In the genomic region with DNA sequence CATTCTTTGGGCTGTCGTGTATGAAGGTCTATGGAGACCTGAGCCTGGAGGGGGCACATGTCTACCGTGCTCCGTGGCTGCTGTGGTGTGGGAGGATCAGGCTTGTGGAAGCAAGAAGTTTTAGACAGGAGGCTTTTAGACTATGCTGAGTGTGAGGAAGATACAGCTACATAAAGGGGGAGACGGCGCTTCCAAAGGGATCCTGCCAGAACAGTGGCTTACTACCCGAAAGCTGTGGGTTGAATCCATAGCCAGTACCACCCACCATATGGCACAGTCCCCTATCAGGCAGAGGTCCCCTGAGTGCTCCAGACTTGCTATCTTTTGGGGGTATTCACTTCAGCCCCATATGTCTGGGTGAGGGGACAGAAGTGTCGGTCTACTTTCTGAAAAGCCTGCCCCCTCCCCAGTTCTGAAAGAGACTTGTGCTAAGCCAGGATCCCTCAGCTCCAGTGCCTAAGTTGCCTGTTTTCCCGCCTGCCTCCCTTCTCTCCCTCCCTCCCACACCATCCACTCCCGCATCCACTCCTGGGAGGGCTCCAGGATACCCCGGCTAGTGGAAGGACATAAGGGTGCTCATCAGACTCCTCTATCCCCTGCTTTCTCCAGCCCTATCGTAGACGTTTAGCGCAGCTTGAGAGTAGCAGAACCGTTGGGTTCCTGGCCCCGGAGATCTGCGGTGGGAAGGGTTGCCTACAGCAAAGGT, we compare ENCODE assay signal across 9 mouse cellular contexts. TPM values are rescaled to one million over a fixed set of nuclear protein-coding genes. Genes with fewer than 3 reads are reported as not detected.
DNase-seq lines count a peak whose midpoint lies in the region; ATAC-seq and TF ChIP-seq lines count a peak whose summit lies in the region.
"Had no signal": no experiment of that assay in that cellular context is flagged by ENCODE, and none has a peak within 500 bp of the region (broad histone marks: within the 10 kb centered on the region; RNA-seq: fewer than 3 reads in every experiment).

No protein-coding gene starts in this region.

- peaks cover 46% of the 10 kb centered on the region for H3K27me3 ChIP-seq in kidney, embryonic 16.5 days (ENCODE audit: insufficient read depth, low read length)
- H3K27me3 ChIP-seq in embryonic facial prominence, embryonic 12.5 days, result peaks cover 66% of the 10 kb centered on the region
- H3K27me3 ChIP-seq in hindbrain, postnatal 0 days (ENCODE audit: insufficient read depth, low read length), result no peaks in the 10 kb centered on the region
- peaks cover 4% of the 10 kb centered on the region; the same call in 1 of the 2 replicates for H3K27me3 ChIP-seq in midbrain, postnatal 0 days (ENCODE audit: insufficient read depth, low read length)

- H3K36me3 ChIP-seq in kidney, embryonic 16.5 days (ENCODE audit: insufficient read depth, low read length), result no peaks in the 10 kb centered on the region
- H3K36me3 ChIP-seq in embryonic facial prominence, embryonic 12.5 days, result no peaks in the 10 kb centered on the region
- no peaks in the 10 kb centered on the region for H3K36me3 ChIP-seq in hindbrain, postnatal 0 days (ENCODE audit: insufficient read depth, low read length)
- H3K36me3 ChIP-seq in midbrain, postnatal 0 days (ENCODE audit: insufficient read depth, low read length), result no peaks in the 10 kb centered on the region

- 16% methylated on average over 16 of the region's 16 CpGs for WGBS in kidney, embryonic 16.5 days
- 16% methylated on average over 16 of the region's 16 CpGs for WGBS in embryonic facial prominence, embryonic 12.5 days
- 12% methylated on average over 15 of the region's 16 CpGs for WGBS in hindbrain, postnatal 0 days
- WGBS in midbrain, postnatal 0 days, result 16% methylated on average over 16 of the region's 16 CpGs

- ATAC-seq in kidney, embryonic 16.5 days (ENCODE audit: low FRiP score, low TSS enrichment), result 0 out of 2 replicates have a peak, but pooled peaks have one; percentile 10
- no peak for ATAC-seq in embryonic facial prominence, embryonic 12.5 days (ENCODE audit: insufficient number of reproducible peaks, insufficient read depth, low FRiP score, low TSS enrichment)
- ATAC-seq in hindbrain, postnatal 0 days, result peak; percentile 0; the same call in 1 of the 2 replicates
- ATAC-seq in midbrain, postnatal 0 days (ENCODE audit: low FRiP score), result no peak

- no peak for TF ChIP-seq CTCF in hindbrain, postnatal 0 days (IDR thresholded peaks at IDR 0.05; ENCODE audit: low read depth)
- TF ChIP-seq CTCF in midbrain, postnatal 0 days (IDR thresholded peaks at IDR 0.05), result no peak

- peak overlapping the region; percentile 55 for H3K9ac ChIP-seq in kidney, embryonic 16.5 days (replicated peaks; ENCODE audit: low read length)
- peak overlapping the region; percentile 58; the same call in 1 of the 2 replicates for H3K9ac ChIP-seq in embryonic facial prominence, embryonic 12.5 days
- peak overlapping the region; percentile 72 for H3K9ac ChIP-seq in hindbrain, postnatal 0 days (replicated peaks; ENCODE audit: low read length)
- peak overlapping the region; percentile 62 for H3K9ac ChIP-seq in midbrain, postnatal 0 days (replicated peaks; ENCODE audit: low read length, poor library complexity, severe bottlenecking)

- H3K4me3 ChIP-seq in kidney, embryonic 16.5 days (ENCODE audit: low read length), result peak overlapping the region; percentile 60
- H3K4me3 ChIP-seq in embryonic facial prominence, embryonic 12.5 days, result peak overlapping the region; percentile 59
- peak overlapping the region; percentile 68 for H3K4me3 ChIP-seq in hindbrain, postnatal 0 days (ENCODE audit: low read length)
- H3K4me3 ChIP-seq in midbrain, postnatal 0 days (ENCODE audit: low read depth, low read length), result peak overlapping the region; percentile 70

- DNase-seq in kidney, adult 11 months, result no peak
- peak; percentile 24 for DNase-seq in hindbrain, postnatal 0 days (ENCODE audit: low spot score)
- no peak for DNase-seq in midbrain, postnatal 0 days (ENCODE audit: low spot score)
- DNase-seq in thymus, postnatal 0 days (ENCODE audit: low spot score), result no peak
- no peak for DNase-seq in cerebellum, adult 11-12 months
- no peak for DNase-seq in kidney, postnatal 10 days

- peak overlapping the region; percentile 96 for H3K4me2 ChIP-seq in kidney, embryonic 16.5 days (replicated peaks; ENCODE audit: low read depth, low read length)
- peak overlapping the region; percentile 99 for H3K4me2 ChIP-seq in embryonic facial prominence, embryonic 12.5 days (replicated peaks)
- peak overlapping the region; percentile 87 for H3K4me2 ChIP-seq in hindbrain, postnatal 0 days (ENCODE audit: low read depth, low read length)
- H3K4me2 ChIP-seq in midbrain, postnatal 0 days (ENCODE audit: low read depth, low read length, poor library complexity, severe bottlenecking), result peak overlapping the region; percentile 99

- no peaks in the 10 kb centered on the region for H3K9me3 ChIP-seq in kidney, embryonic 16.5 days (ENCODE audit: low read length)
- no peaks in the 10 kb centered on the region for H3K9me3 ChIP-seq in embryonic facial prominence, embryonic 12.5 days
- H3K9me3 ChIP-seq in hindbrain, postnatal 0 days (ENCODE audit: low read length), result no peaks in the 10 kb centered on the region
- H3K9me3 ChIP-seq in midbrain, postnatal 0 days (ENCODE audit: low read length), result no peaks in the 10 kb centered on the region

- peaks cover 14% of the 10 kb centered on the region for H3K4me1 ChIP-seq in kidney, embryonic 16.5 days (ENCODE audit: insufficient read depth, low read length)
- H3K4me1 ChIP-seq in embryonic facial prominence, embryonic 12.5 days, result peaks cover 10% of the 10 kb centered on the region; the same call in 1 of the 2 replicates
- peaks cover 13% of the 10 kb centered on the region for H3K4me1 ChIP-seq in hindbrain, postnatal 0 days (ENCODE audit: insufficient read depth, low read length)
- H3K4me1 ChIP-seq in midbrain, postnatal 0 days (ENCODE audit: insufficient read depth, low read length), result peaks cover 4% of the 10 kb centered on the region; the same call in 1 of the 2 replicates

- H3K27ac ChIP-seq in kidney, embryonic 16.5 days (ENCODE audit: low read length), result no peak overlapping the region
- H3K27ac ChIP-seq in embryonic facial prominence, embryonic 12.5 days, result no peak overlapping the region
- peak overlapping the region; percentile 74 for H3K27ac ChIP-seq in hindbrain, postnatal 0 days
- no peak overlapping the region; the same call in 1 of the 2 replicates for H3K27ac ChIP-seq in midbrain, postnatal 0 days (ENCODE audit: low read depth, low read length)

RNA-seq across cellular contexts. Expression of gene Gsg1l, which starts 1.1 kb away (rescaled TPM):
- polyA plus RNA-seq in kidney, embryonic 16.5 days (2015; fragmentation: Nextera tagmentation; extraction: Ambion mirVana), result 0.96 and 1.4 TPM in 2 replicates
- 1.2 and 1.4 TPM in 2 replicates for polyA plus RNA-seq in embryonic facial prominence, embryonic 12.5 days (2016; fragmentation: Nextera tagmentation; extraction: Ambion mirVana)
- total RNA-seq in hindbrain, postnatal 0 days (2014; rRNA removed), result 63.4 and 65.0 TPM in 2 replicates
- 20.8 and 22.0 TPM in 2 replicates for polyA plus RNA-seq in hindbrain, postnatal 0 days (2015; fragmentation: Nextera tagmentation; extraction: Ambion mirVana)
- 38.3 and 42.7 TPM in 2 replicates for total RNA-seq in midbrain, postnatal 0 days (2014; rRNA removed)
- 17.8 and 19.3 TPM in 2 replicates for polyA plus RNA-seq in midbrain, postnatal 0 days (2015; fragmentation: Nextera tagmentation; extraction: Ambion mirVana)
- 0.06 TPM in 1 of 2 replicates, not detected in the other for polyA plus RNA-seq in thymus, postnatal 0 days (2015; fragmentation: Nextera tagmentation; extraction: Ambion mirVana)
- total RNA-seq: neutrophil, adult 5-6 weeks had no signal

Comparison
In these comparisons a context has a peak if more than half of its experiments do, and no peak if none do; other contexts are left out.
1. ATAC-seq: peak in kidney, embryonic 16.5 days (single experiment) and hindbrain, postnatal 0 days (single experiment); none in embryonic facial prominence, embryonic 12.5 days (single experiment) and midbrain, postnatal 0 days (single experiment).
2. Peak in every context shown above with its lines, with median percentiles within 50 percentile points of each other: H3K4me2 ChIP-seq, H3K4me3 ChIP-seq and H3K9ac ChIP-seq.